Mouse (Mus musculus) kidney, postnatal 25 days (tissue): Measurements from ENCODE around the gene Ghr.

Source experiments
- DNase-seq, 2 experiments: peaks; one replicate each; pipeline ENCODE4 v3.0.0; 2021; ENCODE audit warnings: mixed read lengths in 2 of 2

Ghr gene

DNA sequence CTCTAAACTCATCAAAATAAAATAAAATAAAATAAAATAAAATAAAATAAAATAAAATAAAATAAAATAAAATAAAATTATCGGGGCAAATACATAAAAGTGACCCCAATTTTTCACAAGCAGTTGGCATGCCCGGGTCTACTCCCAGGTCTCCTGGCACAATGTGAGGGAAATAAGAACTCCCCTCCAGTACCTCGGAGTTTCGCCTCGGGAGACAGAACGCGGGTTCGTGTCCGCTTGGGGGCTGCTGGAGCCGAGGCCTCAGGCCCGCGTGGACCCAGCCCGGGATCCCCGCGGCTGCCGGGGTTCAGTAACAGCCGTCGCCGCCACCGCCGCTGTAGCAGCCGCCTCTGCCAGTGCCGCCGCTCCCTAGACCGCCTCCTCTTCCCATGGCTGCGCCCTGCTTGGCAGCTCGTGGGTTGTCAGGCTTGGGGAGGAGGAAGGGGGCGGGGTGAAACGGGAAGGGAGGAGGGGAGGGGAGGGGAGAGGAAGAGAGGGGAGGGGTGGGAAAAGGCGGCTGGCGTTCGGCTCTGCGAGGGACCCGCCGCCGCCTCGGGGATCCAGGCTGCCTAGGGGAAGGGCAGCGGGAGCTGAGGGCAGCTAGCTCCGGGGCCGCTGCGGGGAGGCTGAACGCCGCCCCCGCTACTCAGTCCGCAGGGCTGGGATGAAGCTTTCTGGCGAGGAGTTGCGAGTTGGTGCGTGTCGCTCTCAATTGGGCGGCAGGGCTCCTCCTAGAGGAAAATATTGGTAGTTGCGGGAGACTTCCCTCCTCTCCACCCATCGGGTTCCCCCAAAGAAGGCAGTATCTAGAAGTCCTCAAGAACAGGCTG, at the start of gene Ghr:
Gene Ghr (minus strand): TSS at position 686 of the 830 bp plus-strand sequence.
- peak; percentile 91 to 95 for DNase-seq

DNA sequence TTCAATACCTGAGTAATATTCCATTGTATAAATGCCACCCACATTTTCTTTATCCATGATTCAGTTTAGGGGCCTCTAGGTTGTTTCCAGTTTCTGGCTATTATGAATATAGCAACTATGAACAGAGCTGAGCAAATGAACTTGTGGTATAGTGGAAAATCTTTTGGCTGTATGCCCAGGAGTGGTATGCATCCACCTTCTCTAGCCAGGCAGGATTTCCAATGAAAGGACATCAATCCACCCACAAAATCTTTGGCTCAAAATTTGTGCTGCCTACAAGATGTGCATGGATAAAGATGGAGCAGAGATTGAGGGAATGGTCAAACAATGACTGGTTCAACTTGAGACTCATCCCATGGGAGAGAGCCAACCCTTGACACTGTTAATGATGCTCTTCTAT, 39.5 kb upstream of the Ghr start:
- no peak for DNase-seq

DNA sequence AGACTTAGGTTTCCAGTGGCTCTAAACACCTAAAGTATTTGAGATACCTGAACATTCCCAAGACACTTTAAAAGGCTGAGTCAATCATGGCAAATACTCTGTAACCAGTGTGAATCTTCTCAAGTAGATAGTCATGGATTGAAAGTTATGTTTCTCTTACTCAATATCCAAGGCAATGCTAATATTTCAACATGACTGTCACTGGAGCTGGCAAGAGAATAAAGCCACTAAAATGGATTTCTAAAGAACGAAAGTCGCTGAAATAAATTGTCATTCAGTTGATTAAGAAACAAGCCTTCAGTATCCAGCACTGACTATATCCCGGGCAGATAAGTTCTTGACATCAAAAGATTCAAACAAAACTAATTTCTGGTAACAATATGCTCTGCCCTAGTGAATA, 37.1 kb upstream of the Ghr start:
- no peak for DNase-seq

DNA sequence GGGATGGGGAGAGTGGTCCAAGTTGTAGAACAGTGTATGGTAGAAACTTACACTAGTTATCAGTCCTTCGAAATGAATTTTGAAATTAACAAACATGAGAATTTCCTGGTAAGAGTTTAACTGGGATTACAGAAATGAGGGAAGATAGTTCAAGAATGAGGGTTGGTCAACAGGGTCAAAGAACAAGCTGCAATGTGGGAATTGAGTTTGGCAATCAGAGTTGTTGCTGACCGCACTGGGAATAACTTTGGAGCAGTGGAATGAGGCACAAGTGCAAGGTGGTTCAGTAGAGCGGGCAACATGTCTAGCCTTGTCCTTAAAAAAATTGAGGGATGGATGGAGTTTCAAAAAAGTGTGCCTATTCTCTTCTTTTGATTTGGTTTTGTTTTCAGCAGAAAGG, 35.0 kb upstream of the Ghr start:
- no peak for DNase-seq

DNA sequence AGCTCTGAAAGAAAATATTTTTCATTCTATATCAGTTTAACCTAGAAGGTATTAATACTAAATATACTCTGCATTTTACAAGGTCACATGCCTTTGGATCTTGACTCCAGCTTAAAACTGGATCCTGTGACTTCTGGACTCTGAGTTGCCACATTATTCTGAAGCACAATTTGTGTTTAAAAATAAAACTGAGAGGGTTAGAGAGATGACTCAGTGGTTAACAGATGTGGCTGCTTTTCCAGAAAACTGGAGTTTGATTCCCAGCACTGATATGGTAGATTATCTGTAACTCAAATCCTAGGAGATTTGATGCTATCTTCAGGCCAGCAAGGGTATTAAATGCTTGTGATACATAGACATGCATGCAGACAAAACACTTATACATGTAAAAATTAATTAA, 28.7 kb upstream of the Ghr start:
- DNase-seq = no peak

DNA sequence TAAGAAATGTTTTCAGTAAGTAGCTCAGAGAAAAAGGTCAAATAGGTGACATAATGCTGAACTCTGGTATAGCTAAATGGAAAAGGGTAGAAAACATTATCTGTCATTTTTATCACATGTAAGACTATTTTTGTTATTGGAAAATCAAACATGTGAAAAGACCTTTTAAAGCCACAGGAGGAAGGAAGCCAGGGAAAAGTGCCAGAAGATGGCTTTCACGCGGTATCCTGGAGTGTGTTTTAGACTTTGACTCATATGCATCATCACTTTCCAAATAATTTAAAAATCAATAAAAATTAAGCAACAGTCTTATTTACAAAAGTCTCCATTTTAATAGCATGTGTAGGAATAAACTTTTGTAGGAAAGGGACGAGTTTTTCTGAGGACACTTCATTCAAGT, 24.7 kb upstream of the Ghr start:
- DNase-seq = no peak

DNA sequence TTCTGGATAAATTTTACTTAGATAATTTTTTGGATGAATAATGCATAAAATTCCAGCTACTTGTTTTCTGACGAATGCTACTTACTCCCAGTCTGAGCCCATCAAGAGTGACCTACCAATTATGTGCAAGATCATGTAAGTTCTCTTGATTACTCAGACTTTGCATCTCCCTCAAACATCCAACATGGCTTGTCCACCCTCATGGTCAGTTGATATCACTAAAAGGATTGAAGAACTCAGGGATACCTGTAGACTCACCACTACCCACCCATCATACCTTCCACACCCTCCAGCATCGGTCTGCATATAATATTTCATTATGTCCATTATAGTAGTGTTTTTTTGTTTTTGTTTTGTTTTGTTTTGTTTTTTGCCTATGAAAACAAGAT, 18.8 kb upstream of the Ghr start:
- no peak for DNase-seq

DNA sequence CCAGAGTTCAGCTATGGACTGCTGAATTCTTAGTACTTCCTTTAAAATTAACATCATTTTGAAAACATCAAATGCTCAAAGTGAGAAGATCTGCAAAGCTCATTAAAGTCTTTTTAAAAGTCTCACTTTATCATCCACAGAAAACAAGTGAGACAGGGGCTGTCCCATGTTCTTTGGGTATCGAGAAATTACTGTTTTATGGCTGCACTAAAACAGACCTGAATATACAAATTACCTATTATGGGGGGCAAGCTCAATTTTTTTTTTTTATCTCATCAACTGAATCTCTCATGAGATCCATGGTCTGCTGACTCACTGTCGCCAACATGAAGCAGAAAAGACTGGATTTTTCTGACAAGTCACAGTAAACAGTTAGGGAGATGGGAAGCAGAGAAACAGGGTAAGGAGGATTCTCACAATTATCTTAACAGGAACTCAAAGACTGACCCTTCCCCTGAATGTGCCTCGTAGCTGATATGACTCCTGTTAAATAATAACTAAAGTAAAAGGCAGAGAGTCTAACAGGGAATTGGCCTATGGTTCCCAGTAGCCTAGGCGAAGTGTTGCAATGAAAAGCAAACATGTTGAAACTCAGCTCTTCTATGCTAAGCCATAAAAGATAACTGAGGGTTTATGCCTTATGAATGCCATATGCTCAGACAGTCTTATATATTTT, 18.3 kb upstream of the Ghr start:
- no peak for DNase-seq

DNA sequence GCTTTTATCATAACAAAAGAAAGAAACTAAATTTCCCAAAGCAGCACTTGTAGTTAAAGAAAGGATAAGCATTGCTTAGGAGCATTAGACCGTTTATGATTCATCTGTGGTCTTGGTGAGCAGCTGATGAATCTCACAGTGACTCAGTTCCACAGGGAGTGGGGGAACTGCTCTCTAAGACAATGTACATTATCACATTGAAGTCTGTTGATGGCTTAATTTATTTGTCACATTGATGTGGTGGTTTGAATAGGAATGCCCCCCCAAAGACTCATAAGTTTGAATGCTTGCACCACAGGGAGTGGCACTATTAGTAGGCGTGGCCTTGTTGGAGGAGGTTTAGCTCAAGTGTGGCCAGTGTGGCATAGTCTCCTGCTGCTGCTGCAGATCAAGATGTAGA, 4.6 kb upstream of the Ghr start:
- no peak for DNase-seq

DNA sequence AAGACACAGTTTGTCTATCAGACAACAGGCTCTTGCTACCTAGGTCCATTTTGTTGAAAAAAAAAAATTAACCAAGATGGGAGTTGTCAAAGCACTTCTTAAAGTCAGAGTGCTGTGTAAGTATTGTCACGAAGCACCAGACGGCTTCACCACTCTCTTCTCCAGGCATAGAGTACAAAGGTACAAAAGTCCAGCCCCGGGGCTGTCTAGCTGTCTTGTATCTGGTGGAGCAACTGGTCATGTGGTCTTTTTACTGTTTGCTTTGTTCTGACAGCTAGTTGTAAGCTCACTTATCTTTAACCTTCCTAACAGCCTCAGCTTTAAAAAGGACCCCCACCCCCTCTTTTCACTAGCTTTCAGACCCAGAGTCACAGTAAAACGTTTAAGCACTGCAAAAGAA, 1.1 kb upstream of the Ghr start:
- peak; percentile 59 to 83 for DNase-seq

DNA sequence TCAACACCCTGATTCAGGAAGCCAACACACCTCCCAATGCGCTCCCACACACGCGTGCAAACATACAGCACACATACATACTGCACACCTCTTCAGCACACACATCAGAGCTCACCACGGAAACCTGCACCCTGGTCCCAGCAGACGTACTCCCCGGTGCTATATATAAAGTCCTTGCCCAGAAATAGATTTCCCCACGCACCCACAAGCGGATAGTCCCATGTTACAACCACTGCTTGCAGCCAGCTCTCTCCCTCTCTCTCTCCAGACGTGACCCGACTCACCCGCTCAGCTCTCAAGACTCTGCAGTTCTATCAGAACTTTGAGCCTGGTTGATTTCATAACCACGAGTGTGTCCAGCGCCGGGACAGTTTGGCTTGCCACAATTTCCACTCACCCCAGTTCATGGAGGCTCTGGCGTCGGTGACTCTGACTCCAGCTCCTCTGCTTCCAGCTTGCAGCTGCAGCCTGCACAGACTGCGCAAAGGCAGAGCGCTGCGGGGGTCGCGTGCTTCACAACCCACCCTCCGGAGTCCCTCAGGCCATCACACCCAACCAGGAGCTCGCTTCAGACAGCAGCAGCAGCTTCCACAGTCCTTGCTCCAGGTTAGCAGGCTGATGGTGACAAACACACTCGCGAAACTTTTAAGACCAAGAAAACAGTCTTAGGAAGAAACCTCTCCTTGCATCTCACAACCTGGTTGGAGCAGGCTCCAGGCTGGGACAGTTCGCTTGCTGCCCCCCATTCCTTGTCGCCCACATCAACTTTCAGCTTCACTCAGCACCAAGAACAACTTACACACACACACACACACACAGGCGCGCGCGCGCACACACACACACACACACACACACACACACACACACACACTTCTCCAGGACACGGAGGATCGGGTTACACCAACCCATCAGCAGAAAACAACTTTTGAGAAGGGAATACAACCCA, 1.2 kb downstream of the Ghr start:
- peak; percentile 66 to 85 for DNase-seq

DNA sequence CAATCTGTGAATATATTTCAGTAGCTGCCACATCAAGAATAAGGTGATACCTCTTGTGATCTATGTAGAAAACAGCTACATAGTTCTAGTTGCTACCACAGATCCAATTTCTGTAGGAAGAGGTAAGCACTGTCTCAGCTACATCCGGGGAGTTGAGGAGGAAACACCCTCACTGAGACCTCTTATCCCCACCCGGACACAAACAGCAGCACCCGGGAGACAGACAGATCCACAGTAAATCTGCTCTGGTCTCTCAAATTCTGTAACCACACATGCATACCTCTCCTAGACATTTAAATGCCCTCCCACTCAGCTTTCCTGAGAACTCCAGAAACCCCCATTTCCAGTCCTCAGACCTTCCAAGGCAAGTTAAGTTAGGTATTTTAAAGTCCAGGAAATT, 2.0 kb downstream of the Ghr start:
- DNase-seq = no peak

DNA sequence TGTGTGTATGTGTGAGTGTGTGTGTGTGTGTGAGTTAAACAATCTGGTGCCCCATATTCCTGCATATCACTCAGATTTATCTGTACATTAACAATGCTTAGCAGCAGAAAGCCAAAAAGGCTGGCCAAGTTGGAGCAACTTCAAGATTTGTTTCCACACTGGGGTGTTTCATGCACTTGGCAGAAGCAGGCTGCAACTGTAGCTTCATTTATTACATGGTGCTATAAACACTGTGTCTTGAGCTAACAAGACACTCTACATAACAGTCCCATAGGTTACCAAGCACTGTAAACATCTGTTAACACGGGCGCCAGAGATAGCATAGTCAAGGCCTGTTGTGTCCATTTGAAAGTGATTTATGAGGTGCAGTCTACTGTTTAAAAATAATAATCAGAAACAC, 3.1 kb downstream of the Ghr start:
- DNase-seq = no peak

DNA sequence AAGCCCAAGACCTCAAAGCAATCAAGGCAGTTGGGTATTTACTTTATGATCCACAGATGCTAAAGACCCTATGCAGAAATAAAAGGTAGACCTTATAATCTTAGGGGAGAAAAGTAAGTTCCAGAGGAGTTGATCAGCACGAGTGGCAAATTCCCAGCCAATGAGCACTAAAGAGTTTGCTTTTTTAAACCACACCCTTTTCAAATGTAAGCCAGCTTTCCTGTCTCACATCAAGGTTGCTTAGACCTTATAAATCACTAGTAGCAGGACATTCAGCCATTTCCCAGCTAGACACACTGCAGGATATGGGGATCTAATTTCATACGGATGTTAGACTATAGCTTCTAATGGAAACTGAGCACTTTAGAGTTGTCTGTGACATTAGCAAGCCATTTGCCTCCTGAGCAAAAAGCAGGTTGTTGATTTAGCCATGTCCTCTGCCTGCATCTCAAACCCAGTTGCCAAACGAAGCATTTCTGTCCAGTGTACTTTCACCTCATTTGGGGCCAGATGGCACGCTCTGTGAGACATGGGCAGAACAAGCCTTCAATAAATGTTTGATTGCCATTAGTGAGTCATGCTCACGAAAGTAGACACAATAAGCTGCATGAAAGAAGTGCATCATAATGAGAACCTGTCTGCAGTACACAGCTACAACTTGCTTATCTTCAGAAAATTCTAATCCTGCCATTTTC, 4.9 kb downstream of the Ghr start:
- DNase-seq = peak; percentile 50 to 74

DNA sequence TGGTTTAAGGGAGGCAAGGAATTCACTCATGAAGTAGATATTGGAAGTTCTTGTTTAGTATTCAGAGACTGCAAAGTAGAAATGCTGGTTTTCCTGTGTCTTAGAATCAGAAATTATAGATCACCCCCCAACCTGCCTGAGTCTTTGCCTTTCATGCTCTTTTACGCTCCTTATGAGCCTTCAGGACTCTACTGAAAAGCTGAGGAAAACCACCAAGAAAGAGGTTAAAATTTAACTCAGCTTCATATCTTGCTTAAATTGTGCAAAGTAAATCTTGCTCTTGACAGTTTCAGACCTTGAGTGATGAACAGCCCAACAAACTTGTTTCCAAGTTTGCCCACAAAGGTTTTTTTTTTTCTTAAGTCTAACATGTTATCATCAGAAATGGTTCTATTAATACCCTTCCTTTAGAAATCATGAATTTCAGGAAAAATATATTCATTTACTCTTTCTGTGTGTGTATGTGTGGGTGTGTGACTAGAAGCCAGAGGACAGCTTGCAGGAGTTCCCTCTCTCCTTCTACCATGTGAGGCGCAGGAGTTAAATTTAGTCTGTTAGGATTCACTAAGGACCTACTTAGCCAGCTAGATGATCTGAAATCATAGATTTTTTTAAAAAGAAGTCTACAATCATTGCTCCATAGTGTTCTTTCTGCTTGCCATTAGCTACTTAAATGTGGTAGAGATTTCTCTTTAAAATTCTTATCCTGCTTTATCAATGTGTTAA, 14.0 kb downstream of the Ghr start:
- no peak for DNase-seq

DNA sequence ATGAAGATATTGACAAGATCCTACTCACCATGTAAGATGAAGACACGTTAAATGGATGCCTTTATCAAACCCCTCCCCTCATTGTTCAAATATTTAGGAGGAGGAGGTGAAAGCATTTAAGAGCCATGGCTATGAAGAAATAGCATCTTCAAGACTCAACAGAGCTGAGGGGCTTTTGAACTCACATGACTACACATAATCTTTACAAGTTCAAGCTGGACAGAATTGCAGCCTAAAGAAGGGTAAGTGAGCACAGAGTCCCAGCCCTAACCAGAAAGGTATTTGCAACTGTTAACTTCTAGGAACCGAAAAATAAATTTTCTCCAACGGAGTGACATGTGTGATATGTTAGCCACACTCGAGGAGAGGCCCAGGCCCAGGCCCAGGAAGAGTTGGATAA, 18.7 kb downstream of the Ghr start:
- DNase-seq = no peak

DNA sequence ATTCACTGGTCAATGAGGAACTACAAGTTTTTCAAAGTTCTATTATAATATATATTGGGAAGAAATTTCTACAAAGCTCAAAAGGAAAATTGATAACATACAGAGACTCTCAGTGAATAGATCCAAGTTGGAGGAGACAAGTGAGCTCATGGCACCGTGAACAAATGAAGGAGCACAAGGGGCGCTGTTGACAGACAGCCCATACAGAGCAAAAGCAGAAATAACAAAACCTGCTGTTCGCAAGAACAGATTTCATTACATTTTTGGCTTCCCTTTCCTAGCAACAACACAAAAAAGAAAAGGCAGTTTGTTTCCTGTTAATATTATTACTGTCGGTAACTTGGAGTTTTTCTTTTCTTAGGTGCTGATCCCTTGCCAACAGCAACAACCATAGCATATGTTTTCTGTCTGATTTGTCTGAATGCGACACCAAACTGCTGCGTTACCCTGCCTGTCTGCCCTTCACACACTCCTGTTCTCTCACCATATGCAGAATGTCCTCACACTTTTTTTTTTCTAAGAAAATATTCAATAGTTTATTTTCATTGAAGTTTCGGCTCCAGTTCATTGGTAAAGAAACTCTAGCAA, 19.3 kb downstream of the Ghr start:
- DNase-seq = no peak

DNA sequence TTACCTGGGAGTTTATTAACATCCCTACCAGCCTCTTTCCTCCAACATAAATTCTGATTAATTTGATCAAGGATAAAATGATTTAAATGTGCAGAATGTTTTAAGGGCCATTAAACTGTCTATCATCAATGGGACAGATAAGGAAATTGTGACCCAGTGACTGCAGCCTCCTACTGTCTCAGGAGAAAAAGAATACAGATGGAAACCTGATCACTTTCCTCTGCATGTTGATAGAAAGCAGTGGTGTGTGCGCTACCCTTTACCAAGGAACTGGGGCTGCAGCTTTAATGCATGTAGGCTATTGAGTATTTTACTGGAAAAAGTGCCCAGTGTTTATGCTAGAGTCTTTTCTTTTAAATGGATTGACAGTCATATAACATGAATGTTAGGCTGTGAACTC, 19.8 kb downstream of the Ghr start:
- DNase-seq = no peak

DNA sequence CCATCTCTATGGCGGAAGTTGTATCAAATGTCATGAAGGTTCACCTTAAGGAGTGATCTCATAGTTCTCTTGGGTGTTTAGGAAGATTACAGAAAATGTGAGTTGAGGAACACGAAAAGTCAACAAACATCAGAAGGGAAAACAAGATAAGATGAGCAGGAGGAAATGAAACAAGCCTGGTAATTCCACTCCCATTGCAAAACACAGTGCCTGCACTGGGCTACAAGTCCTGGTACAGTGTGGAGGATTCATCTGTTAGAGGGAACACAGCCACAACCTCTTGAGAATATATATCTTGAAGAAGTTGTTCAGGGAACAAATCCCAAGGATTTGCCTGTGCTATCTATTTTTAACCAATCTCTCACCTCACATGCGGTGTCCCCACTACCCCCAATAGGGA, 24.8 kb downstream of the Ghr start:
- DNase-seq = no peak

DNA sequence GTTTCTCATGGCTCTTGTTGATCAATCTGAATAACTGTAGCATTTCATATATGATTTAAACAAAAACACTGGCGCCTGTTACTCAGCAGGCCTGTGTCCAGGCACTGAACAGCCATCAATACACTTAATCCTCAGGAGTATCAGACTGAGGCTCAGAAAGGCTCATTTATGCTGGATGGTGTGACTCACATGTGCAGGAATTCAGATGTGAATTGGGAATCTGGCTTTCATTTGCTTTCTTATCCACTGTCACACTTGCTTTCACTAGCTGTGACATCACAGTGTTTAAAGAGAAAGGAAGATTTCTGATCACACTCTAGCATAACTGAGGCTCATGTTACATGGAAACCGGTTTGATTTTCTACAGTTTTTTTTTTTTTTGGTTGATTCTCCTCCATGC, 39.0 kb downstream of the Ghr start:
- DNase-seq = no peak

DNA sequence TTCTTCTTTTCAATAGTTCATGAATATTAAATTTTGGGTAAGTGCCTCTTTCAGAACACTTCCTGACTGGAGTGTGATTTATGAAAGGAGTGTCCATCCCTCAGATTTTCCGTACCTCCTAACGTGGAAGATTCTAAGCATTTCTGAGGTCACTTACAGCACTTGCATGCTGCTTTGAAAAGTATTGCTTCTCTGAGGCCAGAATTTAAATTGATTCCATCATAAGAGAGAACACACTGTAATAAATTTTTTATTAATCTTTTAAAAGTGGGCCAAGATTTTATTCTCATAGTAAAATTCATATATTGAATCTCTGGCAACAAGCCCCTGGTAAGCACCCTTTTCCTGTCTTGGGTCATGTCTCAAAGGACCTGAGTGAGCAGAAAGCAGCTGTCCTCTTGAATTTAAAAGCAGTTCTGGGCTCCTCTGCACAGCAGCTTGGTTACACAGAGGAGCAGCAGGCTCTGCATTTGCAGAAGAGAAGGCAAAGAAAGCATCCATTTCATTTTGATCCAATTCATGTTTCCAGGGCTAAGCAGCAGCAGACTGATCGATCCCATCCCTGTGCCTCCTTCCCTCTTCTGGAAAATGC, 46.9 kb downstream of the Ghr start:
- DNase-seq = peak; percentile 5 to 32
